Mouse (Mus musculus) liver, embryonic 11.5 days (tissue): ENCODE measurements around the gene Mup20. TPM values are rescaled to one million over a fixed set of nuclear protein-coding genes. Genes with fewer than 3 reads are reported as not detected.
"Not testable (repeated sequence)": the region's sequence is repeated elsewhere in the genome, so short reads cannot be mapped to it uniquely, and the experiment has no call there.

Experiments used
- ATAC-seq: fragments of 200-750 bp; cut with Nextera tagmentation; replicated peaks from 2 replicates; pipeline ENCODE4 v1.8.0; 2017; ENCODE audit warnings: moderate number of reproducible peaks, mild to moderate bottlenecking, moderate TSS enrichment, moderate library complexity; ENCODE audit not compliant: low FRiP score
- DNase-seq: peaks from one replicate; pipeline ENCODE4 v3.0.0-alpha.2; 2017; ENCODE audit warnings: low spot score
- H3K27ac ChIP-seq: fragments of 300-500 bp; sonication (generic); 2 replicates; pipeline ENCODE4 v1.5.1; 2014; ENCODE audit warnings: mild to moderate bottlenecking, low read depth, low read length, control low read depth
- H3K27me3 ChIP-seq: fragments of 300-500 bp; sonication (generic); replicated peaks from 2 replicates; pipeline ENCODE4 v1.6.1; 2014; ENCODE audit warnings: low read length, mixed read lengths; ENCODE audit not compliant: control insufficient read depth, insufficient read depth
- H3K36me3 ChIP-seq: fragments of 300-500 bp; sonication (generic); 2 replicates; pipeline ENCODE4 v1.6.1; 2014; ENCODE audit warnings: mild to moderate bottlenecking, low read length, moderate library complexity, mixed read lengths; ENCODE audit not compliant: control insufficient read depth, insufficient read depth
- H3K4me1 ChIP-seq: fragments of 300-500 bp; sonication (generic); replicated peaks from 2 replicates; pipeline ENCODE4 v1.6.1; 2014; ENCODE audit warnings: low read length, mixed read lengths; ENCODE audit not compliant: control insufficient read depth, insufficient read depth
- H3K4me2 ChIP-seq: fragments of 300-500 bp; sonication (generic); 2 replicates; pipeline ENCODE4 v1.6.1; 2014; ENCODE audit warnings: mild to moderate bottlenecking, control low read depth, moderate library complexity
- H3K4me3 ChIP-seq: fragments of 300-500 bp; sonication (generic); 2 replicates; pipeline ENCODE4 v1.5.1; 2014; ENCODE audit warnings: low read depth, low read length, control low read depth
- H3K9ac ChIP-seq: fragments of 300-500 bp; sonication (generic); 2 replicates; pipeline ENCODE4 v1.6.1; 2014; ENCODE audit warnings: low read depth, low read length, control low read depth
- H3K9me3 ChIP-seq: fragments of 300-500 bp; sonication (generic); 2 replicates; pipeline ENCODE4 v1.6.1; 2016; ENCODE audit warnings: low read length, inconsistent platforms, mixed read lengths; ENCODE audit not compliant: control insufficient read depth
- whole genome bisulfite sequencing: fragments of 180-500 bp; shearing (Covaris S2); extraction: QIAGEN DNeasy Blood & Tissue Kit; methylation state at CpG from one replicate; pipeline ENCODE4 v1.1.7; 2014; 5-methylcytosine and 5-hydroxymethylcytosine counted together
- polyA plus RNA-seq: library from polyadenylated mRNA; unstranded; fragments of >200 nt; fragmentation: Nextera tagmentation; extraction: Ambion mirVana; gene quantifications from 2 replicates; pipeline ENCODE4 v1.2.1, GENCODE M21; 2014

The Mup20 gene
- polyA plus RNA-seq, 1 experiment from 2014 or later: not detected

DNA sequence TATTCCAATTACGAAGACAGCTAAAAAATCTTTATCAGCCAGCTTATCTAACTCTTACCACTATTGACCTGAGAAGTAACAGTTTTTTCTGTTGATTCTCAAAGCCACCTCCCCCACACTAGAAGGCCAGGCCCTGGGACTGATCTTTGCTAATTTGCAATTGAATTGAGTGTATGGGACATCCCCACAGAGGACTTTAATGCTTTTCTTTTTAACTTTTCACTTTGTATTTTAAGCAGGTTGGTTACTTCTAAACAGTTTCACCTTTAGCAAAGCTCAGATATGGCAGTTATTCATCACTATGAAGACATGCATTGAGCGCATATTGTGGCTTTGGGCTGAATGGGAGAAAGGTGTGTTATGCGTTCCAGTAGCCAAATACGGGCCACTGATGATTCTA is 30.3 kb downstream of the Mup20 start:
- Histone ChIP-seq H3K4me2 (no peak overlapping the region), H3K9ac (no peak overlapping the region), H3K27ac (no peak overlapping the region), H3K4me3 (no peak overlapping the region), H3K4me1 (no peaks in the 10 kb centered on the region), H3K36me3 (no peaks in the 10 kb centered on the region), H3K27me3 (no peaks in the 10 kb centered on the region), H3K9me3 (no peaks in the 10 kb centered on the region)
- no peak for ATAC-seq
- DNase-seq: no peak
- 85% methylated on average over 4 of the region's 4 CpGs for WGBS

DNA sequence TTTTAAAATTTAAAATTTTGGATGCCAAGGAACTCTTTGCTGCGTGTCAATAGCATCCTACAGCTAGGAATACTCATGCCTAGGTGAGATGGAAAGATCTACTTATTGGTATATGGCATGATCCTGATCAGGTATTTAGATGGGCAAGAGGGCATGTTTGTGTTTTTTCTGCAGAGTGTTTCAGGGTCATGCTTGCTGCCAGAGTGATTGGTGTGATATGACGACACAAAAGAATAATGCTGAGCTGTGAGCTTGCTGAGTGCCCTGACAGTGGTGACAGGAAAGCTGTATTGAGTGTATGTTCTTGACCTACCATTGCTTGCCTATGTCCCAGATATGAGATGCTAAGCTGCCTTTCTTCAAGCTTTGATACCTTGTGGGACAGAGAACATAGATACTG is 30.8 kb downstream of the Mup20 start:
- Histone ChIP-seq H3K27me3 (no peaks in the 10 kb centered on the region), H3K4me1 (no peaks in the 10 kb centered on the region), H3K4me2 (no peak overlapping the region), H3K4me3 (no peak overlapping the region), H3K27ac (no peak overlapping the region), H3K36me3 (no peaks in the 10 kb centered on the region), H3K9ac (no peak overlapping the region), H3K9me3 (no peaks in the 10 kb centered on the region)
- ATAC-seq (no peak), DNase-seq (no peak)
- 72% methylated on average over 2 of the region's 2 CpGs for WGBS

GRCm38 (mm10) chr4:62020511-62020910 is 33.4 kb downstream of the Mup20 start:
- not testable (repeated sequence) for H3K27me3 ChIP-seq, H3K9me3 ChIP-seq, H3K9ac ChIP-seq, H3K4me2 ChIP-seq, H3K4me1 ChIP-seq, H3K36me3 ChIP-seq, H3K27ac ChIP-seq, ATAC-seq, H3K4me3 ChIP-seq, DNase-seq

Other genes with a start within 250 kb of the Mup20 start
- gene Mup5, start 218.9 kb downstream of the Mup20 start, polyA plus RNA-seq: not detected in 2 replicates
- gene Mup3, start 33.2 kb upstream of the Mup20 start, polyA plus RNA-seq: not detected in 2 replicates
- gene Mup21, start 96.7 kb upstream of the Mup20 start, polyA plus RNA-seq: not detected in 2 replicates
- gene Zfp37, start 176.9 kb upstream of the Mup20 start, polyA plus RNA-seq: 3.4 and 4.1 TPM in 2 replicates
- 8.4 TPM in 2 replicates for gene Slc31a2, start 208.4 kb upstream of the Mup20 start, polyA plus RNA-seq